ENCODE assay signal across 26 mouse cellular contexts in the genomic region with DNA sequence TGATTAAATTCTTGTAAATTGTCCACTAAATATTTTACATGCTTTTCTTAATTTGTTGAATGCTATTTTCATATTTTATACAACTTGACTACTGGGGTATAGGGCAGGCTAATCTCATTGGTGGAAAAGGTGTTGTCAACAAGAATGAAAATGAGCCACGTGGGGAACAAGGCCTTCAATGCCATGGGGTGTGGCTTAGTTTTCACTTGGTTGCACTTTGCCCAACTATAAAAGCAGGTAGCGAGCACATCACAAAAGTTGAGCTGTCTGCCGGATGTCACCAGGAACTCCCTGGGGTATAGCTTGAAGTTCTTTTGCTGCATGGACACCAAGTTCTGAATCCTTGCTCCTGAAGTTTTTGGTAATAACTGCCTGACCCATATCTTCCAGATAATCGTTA. TPM values are rescaled to one million over a fixed set of nuclear protein-coding genes. Genes with fewer than 3 reads are reported as not detected.
"Had no signal": no experiment of that assay in that cellular context is flagged by ENCODE, and none has a peak within 500 bp of the region (broad histone marks: within the 10 kb centered on the region; RNA-seq: fewer than 3 reads in every experiment).

No protein-coding gene starts in this region.

- H3K4me2 ChIP-seq: lung, embryonic 15.5 days; midbrain, embryonic 11.5 days; midbrain, embryonic 13.5 days; midbrain, embryonic 15.5 days; neural tube, embryonic 12.5 days had no signal

- H3K4me3 ChIP-seq: lung, embryonic 15.5 days; megakaryocyte, embryonic 14.5 days; midbrain, embryonic 13.5 days; midbrain, embryonic 15.5 days; neural tube, embryonic 12.5 days had no signal

- ATAC-seq: liver, postnatal 0 days; lung, postnatal 0 days; midbrain, embryonic 13.5 days; midbrain, embryonic 15.5 days had no signal

- H3K9me3 ChIP-seq: lung, embryonic 15.5 days; megakaryocyte, embryonic 14.5 days; midbrain, embryonic 13.5 days; midbrain, embryonic 15.5 days; neural tube, embryonic 12.5 days had no signal

- H3K27me3 ChIP-seq: lung, embryonic 15.5 days; megakaryocyte, embryonic 14.5 days; midbrain, embryonic 13.5 days; midbrain, embryonic 15.5 days; neural tube, embryonic 12.5 days had no signal

- H3K27ac ChIP-seq: lung, embryonic 15.5 days; macrophage; midbrain, embryonic 13.5 days; midbrain, embryonic 15.5 days; neural tube, embryonic 12.5 days had no signal

- H3K9ac ChIP-seq: liver, postnatal 0 days; lung, embryonic 15.5 days; midbrain, embryonic 13.5 days; midbrain, embryonic 15.5 days; neural tube, embryonic 12.5 days had no signal

- DNase-seq: liver, postnatal 0 days; lung, adult 2 months; lung, postnatal 14 days; lung, postnatal 36 days; retina, postnatal 1 day; right cerebral cortex, adult 18-20 months; right cerebral cortex, postnatal 25 days; right cerebral cortex, postnatal 4 days; spleen, adult 18-20 months; thymus, adult 18-20 months; thymus, postnatal 14 days; thymus, postnatal 36 days had no signal

RNA-seq across cellular contexts. Expression of gene Mxra8, which starts 21.9 kb away (rescaled TPM):
- total RNA-seq: megakaryocyte progenitor cell, adult 5-6 weeks had no signal

RNA-seq across cellular contexts. Expression of gene Ankrd65, which starts 27.3 kb away (rescaled TPM):
- total RNA-seq: megakaryocyte progenitor cell, adult 5-6 weeks; midbrain, postnatal 0 days; monocyte, adult 5-6 weeks; neutrophil, adult 5-6 weeks had no signal
- polyA plus RNA-seq: macrophage; midbrain, embryonic 11.5 days; midbrain, embryonic 13.5 days; midbrain, embryonic 15.5 days; midbrain, postnatal 0 days; neural tube, embryonic 12.5 days; neural tube, embryonic 14.5 days; small intestine, adult 2 months had no signal
